Mouse (Mus musculus) midbrain, embryonic 12.5 days (tissue): ENCODE results near the gene Prune2. TPM values are rescaled to one million over a fixed set of nuclear protein-coding genes. Genes with fewer than 3 reads are reported as not detected.

Source experiments
- ATAC-seq: fragments of 200-750 bp; cut with Nextera tagmentation; 2 replicates; pipeline ENCODE4 v1.8.0; 2017; ENCODE audit warnings: low read depth, moderate TSS enrichment, moderate library complexity; ENCODE audit not compliant: low FRiP score
- H3K27ac ChIP-seq: fragments of 300-500 bp; sonication (generic); replicated peaks from 2 replicates; pipeline ENCODE4 v1.5.1; 2016; ENCODE audit warnings: mild to moderate bottlenecking
- H3K27me3 ChIP-seq: fragments of 300-500 bp; sonication (generic); 2 replicates; pipeline ENCODE4 v1.6.1; 2016; ENCODE audit warnings: mild to moderate bottlenecking
- H3K36me3 ChIP-seq: fragments of 300-500 bp; sonication (generic); 2 replicates; pipeline ENCODE4 v1.6.1; 2016
- H3K4me1 ChIP-seq: fragments of 300-500 bp; sonication (generic); 2 replicates; pipeline ENCODE4 v1.6.1; 2016
- H3K4me2 ChIP-seq: fragments of 300-500 bp; sonication (generic); replicated peaks from 2 replicates; pipeline ENCODE4 v1.6.1; 2016; ENCODE audit warnings: mild to moderate bottlenecking, moderate library complexity
- H3K4me3 ChIP-seq: fragments of 300-500 bp; sonication (generic); 2 replicates; pipeline ENCODE4 v1.5.1; 2016; ENCODE audit warnings: mild to moderate bottlenecking
- H3K9ac ChIP-seq: fragments of 300-500 bp; sonication (generic); replicated peaks from 2 replicates; pipeline ENCODE4 v1.6.1; 2016; ENCODE audit warnings: mild to moderate bottlenecking, moderate library complexity
- H3K9me3 ChIP-seq: fragments of 300-500 bp; sonication (generic); 2 replicates; pipeline ENCODE4 v1.6.1; 2016; ENCODE audit warnings: mild to moderate bottlenecking
- WGBS: fragments of 180-500 bp; shearing (Covaris S2); methylation state at CpG from one replicate; pipeline ENCODE4 v1.1.7; 2016; 5-methylcytosine and 5-hydroxymethylcytosine counted together
- polyA plus RNA-seq: library from polyadenylated mRNA; unstranded; fragments of >200 nt; fragmentation: Nextera tagmentation; extraction: Ambion mirVana; gene quantifications from 2 replicates; pipeline ENCODE4 v1.2.1, GENCODE M21; 2016

Gene Prune2
- polyA plus RNA-seq, 1 experiment from 2014 or later, result 2.3 TPM

GRCm38 (mm10) chr19:17251453-17251852 lies 295.5 kb downstream of the Prune2 start:
- Histone ChIP-seq H3K27ac (no peak overlapping the region), H3K36me3 (no peaks in the 10 kb centered on the region), H3K27me3 (peaks cover 5% of the 10 kb centered on the region), H3K4me1 (peaks cover 4% of the 10 kb centered on the region; the same call in 1 of the 2 replicates), H3K4me3 (no peak overlapping the region), H3K4me2 (no peak overlapping the region), H3K9me3 (no peaks in the 10 kb centered on the region), H3K9ac (no peak overlapping the region)
- no peak for ATAC-seq
- 88% methylated on average over 8 of the region's 8 CpGs for WGBS

- Histone ChIP-seq H3K36me3 (no peaks in the 10 kb centered on the region), H3K4me2 (no peak overlapping the region), H3K4me3 (no peak overlapping the region), H3K9ac (no peak overlapping the region), H3K27me3 (peaks cover 5% of the 10 kb centered on the region), H3K9me3 (no peaks in the 10 kb centered on the region), H3K27ac (no peak overlapping the region), H3K4me1 (peaks cover 4% of the 10 kb centered on the region; the same call in 1 of the 2 replicates)
- no peak for ATAC-seq
- WGBS, result 49% methylated on average over 3 of the region's 3 CpGs
These were observed 296.9 kb downstream of the Prune2 start for GRCm38 (mm10) chr19:17252845-17253244.

- 0 out of 2 replicates have a peak, but pooled peaks have one; percentile 44 for ATAC-seq
- Histone ChIP-seq H3K36me3 (no peaks in the 10 kb centered on the region), H3K27me3 (peaks cover 5% of the 10 kb centered on the region), H3K4me1 (0 out of 2 replicates have a peak, but pooled peaks cover 4% of the 10 kb centered on the region), H3K4me2 (no peak overlapping the region), H3K9ac (no peak overlapping the region), H3K4me3 (no peak overlapping the region), H3K27ac (no peak overlapping the region), H3K9me3 (no peaks in the 10 kb centered on the region)
- 31% methylated on average over 4 of the region's 4 CpGs for WGBS
These were observed 299.6 kb downstream of the Prune2 start for GRCm38 (mm10) chr19:17255511-17255910.

DNA sequence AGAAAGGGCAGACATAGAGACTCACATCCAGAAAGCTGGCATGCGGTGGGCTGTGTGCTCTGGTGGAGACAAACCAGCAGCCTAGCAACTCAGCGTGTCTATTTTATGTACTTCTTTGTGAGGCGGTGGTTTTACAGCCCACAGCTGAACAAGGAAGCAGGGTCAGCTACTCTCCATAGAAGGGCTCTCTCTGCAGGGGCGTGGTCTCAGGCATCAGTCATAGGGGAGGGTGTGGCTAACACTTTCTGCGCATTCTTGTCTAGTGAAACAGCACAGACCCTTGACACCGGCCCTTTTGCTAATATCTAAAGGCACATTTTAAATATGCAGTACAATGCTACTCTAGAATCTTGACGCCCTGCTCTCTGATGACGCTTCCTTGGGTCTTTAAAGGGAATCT lies 300.5 kb downstream of the Prune2 start:
- H3K9ac ChIP-seq, result no peak overlapping the region
- H3K36me3 ChIP-seq, result no peaks in the 10 kb centered on the region
- ATAC-seq, result peak; percentile 30; the same call in 1 of the 2 replicates
- WGBS, result 80% methylated on average over 8 of the region's 8 CpGs
- no peaks in the 10 kb centered on the region for H3K9me3 ChIP-seq
- no peak overlapping the region for H3K4me2 ChIP-seq
- no peak overlapping the region for H3K27ac ChIP-seq
- no peak overlapping the region for H3K4me3 ChIP-seq
- H3K27me3 ChIP-seq, result peaks cover 5% of the 10 kb centered on the region
- 0 out of 2 replicates have a peak, but pooled peaks cover 4% of the 10 kb centered on the region for H3K4me1 ChIP-seq

GRCm38 (mm10) chr19:17256867-17257266 lies 300.9 kb downstream of the Prune2 start:
- no peaks in the 10 kb centered on the region for H3K36me3 ChIP-seq
- no peak overlapping the region for H3K9ac ChIP-seq
- no peak overlapping the region for H3K4me3 ChIP-seq
- ATAC-seq, result no peak
- 86% methylated on average over 10 of the region's 10 CpGs for WGBS
- H3K27me3 ChIP-seq, result peaks cover 3% of the 10 kb centered on the region
- no peaks in the 10 kb centered on the region for H3K9me3 ChIP-seq
- H3K4me2 ChIP-seq, result no peak overlapping the region
- H3K27ac ChIP-seq, result no peak overlapping the region
- 0 out of 2 replicates have a peak, but pooled peaks cover 4% of the 10 kb centered on the region for H3K4me1 ChIP-seq

DNA sequence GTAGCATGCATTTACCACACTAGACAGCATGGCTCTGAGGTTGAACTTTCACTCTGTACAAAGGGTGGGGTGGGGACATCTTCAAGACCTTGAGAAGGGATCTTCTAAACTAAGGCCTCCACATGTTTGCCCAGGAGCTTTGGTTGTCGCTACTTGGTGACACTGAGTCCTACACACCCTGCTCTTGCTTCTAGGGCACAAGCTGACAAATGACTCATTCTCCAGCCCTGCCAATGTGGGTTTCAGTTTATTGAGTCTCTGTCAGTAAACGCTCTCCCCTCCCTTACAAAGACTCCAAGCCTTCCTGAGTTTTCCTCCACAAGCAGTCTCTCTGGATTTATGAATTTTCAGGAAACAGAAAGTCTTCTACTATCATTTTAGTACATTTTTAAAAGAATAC lies 307.3 kb downstream of the Prune2 start:
- H3K9me3 ChIP-seq, result no peaks in the 10 kb centered on the region
- H3K27ac ChIP-seq, result no peak overlapping the region
- WGBS, result 91% methylated on average over 2 of the region's 2 CpGs
- no peaks in the 10 kb centered on the region for H3K4me1 ChIP-seq
- no peaks in the 10 kb centered on the region for H3K27me3 ChIP-seq
- no peaks in the 10 kb centered on the region for H3K36me3 ChIP-seq
- no peak for ATAC-seq
- H3K4me3 ChIP-seq, result no peak overlapping the region
- H3K9ac ChIP-seq, result no peak overlapping the region
- no peak overlapping the region for H3K4me2 ChIP-seq

- H3K36me3 ChIP-seq, result no peaks in the 10 kb centered on the region
- no peaks in the 10 kb centered on the region for H3K9me3 ChIP-seq
- H3K4me2 ChIP-seq, result no peak overlapping the region
- H3K9ac ChIP-seq, result no peak overlapping the region
- H3K4me3 ChIP-seq, result no peak overlapping the region
- H3K4me1 ChIP-seq, result no peaks in the 10 kb centered on the region
- 89% methylated on average over 13 of the region's 13 CpGs for WGBS
- H3K27ac ChIP-seq, result no peak overlapping the region
- H3K27me3 ChIP-seq, result no peaks in the 10 kb centered on the region
- ATAC-seq, result no peak
These were observed 307.9 kb downstream of the Prune2 start for GRCm38 (mm10) chr19:17263679-17264370.

GRCm38 (mm10) chr19:17264481-17265196 lies 308.7 kb downstream of the Prune2 start:
- WGBS, result 89% methylated on average over 9 of the region's 9 CpGs

DNA sequence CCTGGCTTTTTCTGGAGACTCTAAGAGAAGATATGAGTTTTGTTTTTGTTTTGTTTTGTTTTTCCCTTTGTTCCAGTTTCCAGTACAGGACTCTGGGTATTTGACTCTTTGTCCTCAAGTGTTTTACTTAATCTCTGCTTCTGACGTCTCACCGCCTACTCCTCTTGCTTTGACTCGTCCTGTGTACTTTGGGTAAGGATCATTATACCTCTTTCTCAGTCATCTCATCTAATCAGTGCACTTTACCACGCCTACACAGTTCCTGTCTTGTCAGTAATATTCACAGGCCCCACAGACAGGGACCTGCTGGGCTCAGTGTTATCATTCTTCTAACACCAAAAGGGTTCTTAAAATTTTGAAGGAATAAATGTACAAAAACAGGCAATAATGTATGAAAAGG lies 312.8 kb downstream of the Prune2 start:
- Histone ChIP-seq H3K9me3 (no peaks in the 10 kb centered on the region), H3K9ac (no peak overlapping the region), H3K4me2 (no peak overlapping the region), H3K27me3 (no peaks in the 10 kb centered on the region), H3K27ac (no peak overlapping the region), H3K4me3 (no peak overlapping the region), H3K36me3 (no peaks in the 10 kb centered on the region), H3K4me1 (peaks cover 6% of the 10 kb centered on the region)
- 87% methylated on average over 4 of the region's 4 CpGs for WGBS
- no peak for ATAC-seq

More at GRCm38 (mm10) chr19:17264481-17265196, 308.7 kb downstream of the Prune2 start:
- Histone ChIP-seq H3K27ac (no peak overlapping the region), H3K4me1 (no peaks in the 10 kb centered on the region), H3K9ac (no peak overlapping the region), H3K9me3 (no peaks in the 10 kb centered on the region), H3K36me3 (no peaks in the 10 kb centered on the region), H3K4me2 (no peak overlapping the region), H3K27me3 (no peaks in the 10 kb centered on the region), H3K4me3 (no peak overlapping the region)
- ATAC-seq, result no peak

- H3K27ac ChIP-seq, result no peak overlapping the region
- no peaks in the 10 kb centered on the region for H3K27me3 ChIP-seq
- H3K36me3 ChIP-seq, result no peaks in the 10 kb centered on the region
- 42% methylated on average over 3 of the region's 3 CpGs for WGBS
- no peak for ATAC-seq
- no peak overlapping the region for H3K4me3 ChIP-seq
- H3K4me2 ChIP-seq, result no peak overlapping the region
- no peaks in the 10 kb centered on the region for H3K9me3 ChIP-seq
- peaks cover 6% of the 10 kb centered on the region for H3K4me1 ChIP-seq
- H3K9ac ChIP-seq, result no peak overlapping the region
These were observed 315.3 kb downstream of the Prune2 start for GRCm38 (mm10) chr19:17271179-17271622.

- no peak for ATAC-seq
- Histone ChIP-seq H3K9ac (no peak overlapping the region), H3K9me3 (no peaks in the 10 kb centered on the region), H3K36me3 (no peaks in the 10 kb centered on the region), H3K27me3 (no peaks in the 10 kb centered on the region), H3K4me2 (no peak overlapping the region), H3K27ac (no peak overlapping the region), H3K4me1 (peaks cover 6% of the 10 kb centered on the region), H3K4me3 (no peak overlapping the region)
- WGBS, result 95% methylated on average over 2 of the region's 2 CpGs
These were observed 317.1 kb downstream of the Prune2 start for GRCm38 (mm10) chr19:17272988-17273387.
